Mouse (Mus musculus) heart, postnatal 0 days (tissue): ENCODE data around the gene Evpl. TPM values are rescaled to one million over a fixed set of nuclear protein-coding genes. Genes with fewer than 3 reads are reported as not detected.

Experiments used
- ATAC-seq: fragments of 200-750 bp; cut with Nextera tagmentation; 2 replicates; pipeline ENCODE4 v1.8.0; 2017; ENCODE audit warnings: low read depth, moderate number of reproducible peaks, moderate library complexity; ENCODE audit not compliant: insufficient read depth
- DNase-seq: peaks from one replicate; pipeline ENCODE4 v3.0.0-alpha.2; 2016; ENCODE audit warnings: low spot score
- H3K27ac ChIP-seq: fragments of 300-500 bp; sonication (generic); 2 replicates; pipeline ENCODE4 v1.5.1; 2014; ENCODE audit warnings: low read depth, mild to moderate bottlenecking
- H3K27me3 ChIP-seq: fragments of 300-500 bp; sonication (generic); 2 replicates; pipeline ENCODE4 v1.6.1; 2014; ENCODE audit warnings: low read length, mixed read lengths; ENCODE audit not compliant: control insufficient read depth, insufficient read depth
- H3K36me3 ChIP-seq: fragments of 300-500 bp; sonication (generic); replicated peaks from 2 replicates; pipeline ENCODE4 v1.6.1; 2014; ENCODE audit warnings: low read length, mixed read lengths; ENCODE audit not compliant: control insufficient read depth, insufficient read depth
- H3K4me1 ChIP-seq: fragments of 300-500 bp; sonication (generic); 2 replicates; pipeline ENCODE4 v1.6.1; 2014; ENCODE audit warnings: antibody characterized with exemption; ENCODE audit not compliant: control insufficient read depth, insufficient read depth
- H3K4me2 ChIP-seq: fragments of 300-500 bp; sonication (generic); 2 replicates; pipeline ENCODE4 v1.6.1; 2014; ENCODE audit warnings: low read depth, mild to moderate bottlenecking, low read length, moderate library complexity
- H3K4me3 ChIP-seq: fragments of 300-500 bp; sonication (generic); 2 replicates; pipeline ENCODE4 v1.5.1; 2014; ENCODE audit warnings: low read depth, low read length
- H3K9ac ChIP-seq: fragments of 300-500 bp; sonication (generic); replicated peaks from 2 replicates; pipeline ENCODE4 v1.6.1; 2014; ENCODE audit warnings: low read depth, low read length, mixed read lengths
- H3K9me3 ChIP-seq: fragments of 300-500 bp; sonication (generic); replicated peaks from 2 replicates; pipeline ENCODE4 v1.6.1; 2016; ENCODE audit warnings: low read length; ENCODE audit not compliant: control insufficient read depth
- CTCF ChIP-seq: IDR thresholded peaks from 2 replicates; pipeline ENCODE4 v1.5.1; 2016; ENCODE audit warnings: antibody characterized with exemption, control low read depth, low read depth
- EP300 ChIP-seq: IDR thresholded peaks from 2 replicates; pipeline ENCODE4 v1.6.1; 2016; ENCODE audit warnings: antibody characterized with exemption, low read depth
- WGBS: fragments of 180-500 bp; shearing (Covaris S2); extraction: QIAGEN DNeasy Blood & Tissue Kit; methylation state at CpG from one replicate; pipeline ENCODE4 v1.1.7; 2014; 5-methylcytosine and 5-hydroxymethylcytosine counted together
- polyA plus RNA-seq: library from polyadenylated mRNA; unstranded; fragments of >200 nt; fragmentation: Nextera tagmentation; extraction: Ambion mirVana; gene quantifications from 2 replicates; pipeline ENCODE4 v1.2.1, GENCODE M21; 2015
- total RNA-seq: library from RNA; depleted of rRNA; stranded (reverse); fragments of >200 nt; gene quantifications from 2 replicates; pipeline ENCODE4 v1.2.3, GENCODE M21; 2014; ENCODE audit warnings: low replicate concordance

The Evpl gene
- total and polyA plus RNA-seq, 2 experiments from 2014 or later = 0.45 to 3.4 TPM

GRCm38 (mm10) chr11:116255090-116255981 is 17.5 kb upstream of the Evpl start:
- H3K4me1 ChIP-seq = no peaks in the 10 kb centered on the region
- no peak overlapping the region for H3K9ac ChIP-seq
- no peak overlapping the region for H3K27ac ChIP-seq
- ATAC-seq = no peak
- WGBS = 82% methylated on average over 22 of the region's 22 CpGs
- no peak overlapping the region for H3K4me3 ChIP-seq
- peaks cover 88% of the 10 kb centered on the region for H3K36me3 ChIP-seq
- TF ChIP-seq CTCF (no peak), EP300 (no peak)
- no peak overlapping the region for H3K4me2 ChIP-seq
- no peaks in the 10 kb centered on the region for H3K27me3 ChIP-seq
- no peaks in the 10 kb centered on the region for H3K9me3 ChIP-seq
- DNase-seq = no peak

- H3K4me2 ChIP-seq = no peak overlapping the region
- TF ChIP-seq CTCF (no peak), EP300 (no peak)
- no peaks in the 10 kb centered on the region for H3K9me3 ChIP-seq
- DNase-seq (no peak), ATAC-seq (no peak)
- H3K27me3 ChIP-seq = no peaks in the 10 kb centered on the region
- no peak overlapping the region for H3K9ac ChIP-seq
- WGBS = 67% methylated on average over 9 of the region's 9 CpGs
- no peak overlapping the region for H3K27ac ChIP-seq
- H3K4me1 ChIP-seq = no peaks in the 10 kb centered on the region
- peaks cover 88% of the 10 kb centered on the region for H3K36me3 ChIP-seq
- H3K4me3 ChIP-seq = no peak overlapping the region
Measured at GRCm38 (mm10) chr11:116254627-116255026, 16.8 kb upstream of the Evpl start.

- DNase-seq (no peak), ATAC-seq (no peak)
- Histone ChIP-seq H3K4me1 (no peaks in the 10 kb centered on the region), H3K4me2 (no peak overlapping the region), H3K27me3 (no peaks in the 10 kb centered on the region), H3K9me3 (no peaks in the 10 kb centered on the region), H3K9ac (no peak overlapping the region), H3K4me3 (no peak overlapping the region), H3K27ac (no peak overlapping the region), H3K36me3 (peaks cover 90% of the 10 kb centered on the region)
- no peak for TF ChIP-seq EP300
- TF ChIP-seq CTCF = no peak
- WGBS = 98% methylated on average over 3 of the region's 3 CpGs
Measured at GRCm38 (mm10) chr11:116253076-116253600, 15.3 kb upstream of the Evpl start.

GRCm38 (mm10) chr11:116250898-116251297 is 13.0 kb upstream of the Evpl start:
- Histone ChIP-seq H3K9me3 (no peaks in the 10 kb centered on the region), H3K4me3 (no peak overlapping the region), H3K36me3 (peaks cover 97% of the 10 kb centered on the region), H3K9ac (no peak overlapping the region), H3K4me2 (no peak overlapping the region), H3K4me1 (no peaks in the 10 kb centered on the region), H3K27me3 (no peaks in the 10 kb centered on the region), H3K27ac (no peak overlapping the region)
- WGBS = 59% methylated on average over 8 of the region's 8 CpGs
- no peak for DNase-seq
- ATAC-seq = peak; percentile 20; the same call in 1 of the 2 replicates
- TF ChIP-seq CTCF = no peak
- no peak for TF ChIP-seq EP300

- H3K27me3 ChIP-seq = no peaks in the 10 kb centered on the region
- H3K4me2 ChIP-seq = no peak overlapping the region
- TF ChIP-seq EP300 (no peak), CTCF (no peak)
- no peaks in the 10 kb centered on the region for H3K4me1 ChIP-seq
- H3K4me3 ChIP-seq = no peak overlapping the region
- peaks cover 93% of the 10 kb centered on the region for H3K36me3 ChIP-seq
- no peak overlapping the region for H3K9ac ChIP-seq
- no peak for DNase-seq
- WGBS = 82% methylated on average over 14 of the region's 14 CpGs
- no peaks in the 10 kb centered on the region for H3K9me3 ChIP-seq
- no peak for ATAC-seq
- no peak overlapping the region for H3K27ac ChIP-seq
Measured at GRCm38 (mm10) chr11:116247502-116248222, 9.8 kb upstream of the Evpl start.
